Mouse (Mus musculus): ENCODE measurements around the gene Rpl9-ps1.

Rpl9-ps1 gene

DNA sequence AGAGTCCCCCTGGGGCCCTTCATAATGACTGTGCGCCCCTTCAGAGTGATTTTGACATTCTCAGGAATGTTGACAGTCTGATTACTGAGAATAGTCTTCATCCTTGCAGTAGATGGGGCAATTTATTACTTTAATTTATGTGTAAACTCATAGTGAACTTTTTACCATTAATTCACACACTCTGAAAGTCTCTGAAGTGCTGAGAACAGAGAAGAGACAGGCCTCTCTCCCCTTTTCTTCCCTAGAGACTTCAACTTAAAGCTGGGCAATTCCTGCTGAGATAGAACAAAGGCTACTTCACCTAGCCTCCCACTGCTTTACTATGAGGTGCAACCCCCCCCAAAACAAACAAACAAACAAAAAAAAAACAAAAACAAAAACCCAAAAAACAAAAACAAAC is at the start of gene Rpl9-ps1:
Gene Rpl9-ps1 (minus strand): TSS at position 101 of the 400 bp plus-strand sequence.
- DNase-seq (ENCODE audit: low spot score): no peak

DNA sequence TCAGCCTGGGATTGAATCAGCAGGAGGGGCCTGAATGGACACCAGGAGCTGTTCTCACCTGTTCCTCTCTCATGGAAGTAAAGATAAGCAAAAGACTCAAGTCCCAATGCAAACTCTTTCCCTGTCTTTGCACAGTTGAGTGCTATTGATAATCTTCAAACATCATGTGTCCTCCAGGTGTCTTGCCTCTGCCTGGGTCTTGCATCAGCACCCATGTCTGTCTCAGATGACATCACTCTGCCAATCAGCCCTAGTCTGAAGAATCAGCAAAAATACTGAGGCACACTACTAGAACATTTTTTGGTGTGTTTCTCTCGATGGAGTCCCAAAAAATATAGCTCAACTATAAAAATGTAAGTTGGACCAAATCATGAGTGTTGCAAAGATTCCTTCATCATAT is 46.6 kb upstream of the Rpl9-ps1 start:
- no peak for DNase-seq (ENCODE audit: low spot score)

DNA sequence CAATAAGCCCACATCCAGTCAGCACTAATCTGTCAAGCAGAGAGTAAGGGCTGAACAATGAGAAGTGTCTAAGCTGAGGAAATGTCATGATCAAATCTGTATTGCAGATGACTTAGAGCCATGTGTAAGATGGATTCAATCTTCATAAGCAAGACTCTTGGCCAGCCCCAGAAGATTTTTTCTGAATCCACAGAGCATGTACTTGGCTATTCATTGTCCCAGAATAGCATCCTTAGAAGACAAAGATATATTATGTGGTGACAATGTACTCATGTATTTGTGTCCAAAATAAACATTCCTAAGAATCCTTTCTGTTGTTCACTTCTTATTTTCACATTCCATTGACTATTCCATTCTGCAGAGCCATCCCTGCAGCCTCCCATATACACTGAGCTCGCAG is 44.5 kb upstream of the Rpl9-ps1 start:
- DNase-seq (ENCODE audit: low spot score): no peak

DNA sequence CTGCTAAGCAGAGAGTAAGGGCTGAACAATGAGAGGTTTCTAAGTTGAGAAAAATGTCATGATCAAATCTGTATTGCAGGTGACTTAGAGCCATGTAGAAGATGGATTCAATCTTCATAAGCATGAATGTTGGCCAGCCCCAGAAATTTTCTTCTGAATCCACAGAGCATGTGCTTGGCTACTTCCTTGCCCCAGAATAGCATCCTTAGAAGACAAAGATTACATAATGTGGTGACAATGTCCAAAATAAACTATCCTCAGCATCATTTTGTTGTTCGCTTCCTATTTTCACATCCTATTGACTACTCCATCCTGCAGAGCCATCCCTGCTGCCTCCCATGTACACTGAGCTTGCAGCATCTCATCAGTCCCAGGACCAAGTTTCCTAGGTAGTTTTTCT is 30.2 kb upstream of the Rpl9-ps1 start:
- no peak for DNase-seq (ENCODE audit: low spot score)

DNA sequence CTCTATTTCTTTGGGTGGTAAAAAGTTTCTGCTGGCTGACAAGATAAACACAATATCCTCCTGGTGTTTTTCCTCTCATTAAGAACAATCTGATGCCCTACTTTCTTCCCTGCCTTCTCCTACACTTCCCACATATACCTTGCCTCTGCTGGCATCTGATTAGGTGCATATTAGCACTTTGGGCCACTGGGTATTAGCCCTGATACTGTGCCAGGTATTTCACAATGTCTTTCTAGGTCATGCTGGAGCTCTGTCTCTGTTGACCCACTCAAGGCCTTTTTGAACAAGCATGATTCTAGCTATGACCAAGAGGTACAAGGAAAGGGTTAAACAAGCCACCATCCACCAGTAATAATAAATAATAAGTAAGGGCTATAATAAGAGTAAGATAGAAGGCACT is 26.3 kb upstream of the Rpl9-ps1 start:
- no peak for DNase-seq (ENCODE audit: low spot score)

DNA sequence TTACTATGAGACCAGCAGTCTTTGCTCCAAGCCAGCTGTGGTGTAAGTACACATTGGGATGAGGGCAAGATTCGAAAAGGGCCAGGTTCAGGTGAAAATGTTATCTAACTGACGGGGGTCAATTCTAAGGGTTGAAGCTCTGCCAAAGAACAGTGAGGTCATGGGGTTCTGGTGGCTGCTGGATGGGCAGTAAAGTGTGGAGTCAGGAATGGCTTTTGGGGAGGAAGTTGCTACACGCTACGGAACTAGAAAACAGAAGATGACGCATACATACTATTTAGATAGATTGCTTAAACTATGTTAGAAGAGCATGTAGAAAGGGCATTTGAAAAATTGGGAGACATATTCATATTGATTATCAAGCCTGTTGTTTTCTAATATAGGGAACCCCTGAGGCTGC is 18.1 kb upstream of the Rpl9-ps1 start:
- no peak for DNase-seq (ENCODE audit: low spot score)

DNA sequence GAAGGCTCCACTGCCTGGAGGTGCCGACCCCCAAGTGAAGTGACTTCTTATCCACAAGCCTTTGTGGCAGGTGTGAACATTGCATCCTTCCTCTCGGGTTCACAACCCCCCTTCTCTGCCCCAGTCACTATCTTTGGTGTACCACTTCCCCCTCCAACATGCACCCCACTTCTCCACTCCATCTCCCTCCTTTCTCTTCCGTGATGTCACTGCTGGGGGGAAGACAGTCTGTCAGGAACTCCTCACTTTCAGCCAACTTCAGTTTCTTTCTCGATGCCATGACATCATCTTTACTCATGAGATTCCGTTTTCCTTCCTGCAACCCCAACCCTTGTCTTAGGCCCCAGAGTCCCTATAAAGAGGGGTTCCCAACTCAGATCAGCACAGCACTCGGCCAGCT is 16.8 kb upstream of the Rpl9-ps1 start, which contains the start of gene Ccl4:
Gene Ccl4 (plus strand): TSS at position 381 of the 400 bp plus-strand sequence.
- DNase-seq (ENCODE audit: low spot score): no peak

DNA sequence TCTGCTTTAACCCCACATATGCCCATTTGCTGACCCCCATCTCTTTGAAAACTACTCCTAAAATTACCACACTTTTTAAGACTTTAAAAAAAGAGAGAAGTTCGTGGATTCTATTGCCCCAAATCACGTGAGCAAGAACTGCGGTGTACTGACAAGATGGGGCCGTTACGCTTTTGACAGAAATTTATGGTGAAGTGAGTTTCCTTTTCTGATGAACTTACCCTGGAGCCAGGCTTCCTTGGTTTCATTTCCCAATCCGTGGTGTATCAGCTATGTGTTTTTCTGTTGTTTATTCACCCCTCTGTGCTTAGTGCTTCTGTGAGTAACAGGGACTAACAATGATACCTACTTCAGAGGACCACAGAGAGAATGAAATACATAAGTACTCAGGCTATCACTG is 13.4 kb upstream of the Rpl9-ps1 start:
- DNase-seq (ENCODE audit: low spot score): no peak

DNA sequence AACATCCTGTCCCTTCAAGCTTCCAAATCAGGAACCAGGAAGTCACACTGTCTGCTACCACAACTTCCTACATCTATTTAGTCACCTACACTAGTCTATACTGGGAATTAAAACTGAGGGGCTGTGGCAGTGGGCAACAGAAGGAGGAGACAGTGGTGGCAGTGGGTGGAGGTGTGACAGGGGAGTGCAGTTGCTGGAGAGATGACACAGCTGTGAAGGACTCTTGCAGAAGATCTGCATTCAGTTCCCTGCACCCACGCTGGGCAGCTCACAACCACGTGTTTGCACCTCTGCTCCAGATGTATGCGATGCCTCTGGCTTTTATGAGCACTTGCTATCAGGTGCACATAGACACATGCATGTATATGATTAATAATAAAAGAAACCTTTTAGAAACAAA is 12.1 kb upstream of the Rpl9-ps1 start:
- no peak for DNase-seq (ENCODE audit: low spot score)

DNA sequence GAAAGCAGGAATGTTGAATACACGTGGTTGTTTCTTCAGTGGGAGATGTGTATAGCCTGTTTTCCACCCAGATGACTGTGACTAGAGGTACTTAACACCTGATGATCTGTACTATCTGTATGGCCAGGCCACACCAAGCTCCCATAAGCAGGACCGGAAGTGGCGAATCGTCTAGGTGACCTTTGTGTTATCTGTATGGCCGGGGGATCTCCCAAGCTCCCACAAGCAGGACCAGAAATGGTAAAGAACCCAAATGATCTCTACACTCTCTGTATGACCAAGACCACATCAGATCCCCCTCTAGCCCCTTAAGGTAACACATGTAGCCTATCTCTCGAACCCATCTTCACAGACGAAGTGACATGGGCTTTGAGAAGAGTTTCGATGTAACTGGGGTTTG is 9.2 kb upstream of the Rpl9-ps1 start:
- DNase-seq (ENCODE audit: low spot score): no peak

DNA sequence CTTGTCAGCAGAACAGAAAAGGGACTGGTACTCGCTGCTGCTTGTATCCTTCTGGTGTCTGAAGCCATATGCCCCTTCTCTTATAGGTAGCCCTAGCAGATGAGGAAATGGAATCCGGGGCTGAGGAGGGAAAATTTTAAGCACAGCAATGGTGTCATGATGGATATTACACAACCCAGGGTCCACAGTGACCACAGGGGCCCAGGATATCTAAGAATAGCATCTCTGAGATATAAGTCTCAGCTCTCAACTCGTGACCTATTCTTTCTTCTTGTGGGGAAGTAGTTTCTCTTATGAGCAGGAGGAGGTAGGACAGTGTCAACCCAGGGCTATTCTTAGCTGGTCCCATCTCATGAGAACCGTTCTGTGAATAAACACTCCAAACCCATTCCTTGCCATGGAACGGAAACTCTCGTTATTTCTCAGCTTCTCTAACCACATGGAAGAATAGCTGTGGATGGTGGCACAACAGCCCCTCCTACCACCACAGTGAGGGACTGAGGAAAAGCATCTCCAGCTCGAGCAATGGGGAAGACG is 4.0 kb upstream of the Rpl9-ps1 start, which contains the start of gene Ccl3:
Gene Ccl3 (minus strand): TSS at position 51 of the 537 bp plus-strand sequence.
- no peak for DNase-seq (ENCODE audit: low spot score)

DNA sequence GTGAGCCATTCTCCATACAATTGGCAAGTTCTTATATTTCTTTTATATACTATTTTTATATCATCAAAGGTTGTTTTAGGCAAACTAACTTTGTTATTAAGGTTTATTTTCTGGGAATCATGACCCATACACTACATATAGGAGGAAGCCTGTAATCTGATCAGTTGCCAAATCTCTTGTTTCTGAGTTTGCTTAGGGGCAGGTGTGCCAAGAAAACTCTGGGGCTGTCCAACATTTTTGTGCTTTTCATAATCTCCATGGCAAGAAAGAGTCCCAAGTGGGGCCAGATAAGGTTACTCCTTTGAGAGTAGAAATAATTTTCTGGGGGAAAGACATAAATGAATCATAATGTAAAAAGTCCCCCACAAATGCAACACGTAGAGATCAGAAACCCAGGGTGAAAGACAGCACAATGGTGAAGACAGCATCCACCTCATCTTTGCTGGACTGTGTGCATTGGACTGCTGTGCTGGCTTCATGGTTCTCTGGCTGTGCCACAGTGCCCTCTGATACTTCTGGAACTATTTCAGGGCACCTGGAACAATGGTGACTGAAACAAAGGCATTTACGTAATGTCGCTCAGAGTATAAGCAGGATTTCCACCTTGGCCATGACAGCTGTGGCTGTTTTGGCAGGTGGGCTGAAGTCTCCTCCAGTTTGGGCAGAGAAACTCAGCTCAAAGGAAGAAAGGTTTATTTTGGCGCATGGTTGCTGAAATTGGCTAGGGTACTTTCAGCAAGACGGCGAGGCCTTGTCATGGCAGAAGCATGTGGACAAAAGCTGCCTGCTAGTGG is 1.1 kb upstream of the Rpl9-ps1 start:
- no peak for DNase-seq (ENCODE audit: low spot score)

DNA sequence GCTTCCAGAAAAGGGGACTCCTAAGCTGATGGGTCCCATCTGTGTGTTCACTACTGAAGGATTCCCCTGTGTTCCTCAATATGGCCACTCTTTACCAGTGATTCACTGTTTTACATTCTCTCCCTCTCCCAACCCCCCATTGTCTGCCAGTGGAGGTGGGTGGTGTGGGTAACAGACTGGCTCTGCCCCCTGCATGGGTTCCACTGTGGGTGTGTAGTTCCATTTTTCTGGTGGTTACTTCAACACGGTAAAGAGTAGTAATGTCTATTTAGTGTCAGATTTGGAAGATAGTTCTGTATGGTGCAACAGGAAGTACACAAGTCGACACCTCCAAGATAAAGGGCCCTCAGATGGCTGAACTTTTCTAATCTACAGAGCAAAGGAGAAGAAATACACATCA is 4.2 kb downstream of the Rpl9-ps1 start:
- no peak for DNase-seq (ENCODE audit: low spot score)

DNA sequence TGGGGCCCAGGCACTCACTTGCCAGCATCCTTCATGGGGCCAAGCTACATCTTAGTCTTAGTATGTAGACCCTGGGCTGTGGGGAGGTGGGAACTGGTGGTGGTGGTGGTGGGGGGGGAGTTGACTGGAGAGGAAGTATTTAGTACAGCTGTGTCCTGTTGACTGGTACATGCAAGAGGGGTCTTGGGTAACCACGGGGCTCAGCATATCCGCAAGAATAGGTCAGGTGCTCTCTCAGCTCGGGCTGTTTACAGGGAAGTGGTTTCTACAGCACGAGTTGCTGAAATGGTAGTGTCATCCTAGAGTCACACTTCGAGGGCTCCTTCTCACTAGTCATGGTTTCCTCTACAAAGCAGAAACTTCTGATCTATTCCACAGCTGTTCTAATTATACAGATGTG is 5.3 kb downstream of the Rpl9-ps1 start:
- DNase-seq (ENCODE audit: low spot score): no peak

DNA sequence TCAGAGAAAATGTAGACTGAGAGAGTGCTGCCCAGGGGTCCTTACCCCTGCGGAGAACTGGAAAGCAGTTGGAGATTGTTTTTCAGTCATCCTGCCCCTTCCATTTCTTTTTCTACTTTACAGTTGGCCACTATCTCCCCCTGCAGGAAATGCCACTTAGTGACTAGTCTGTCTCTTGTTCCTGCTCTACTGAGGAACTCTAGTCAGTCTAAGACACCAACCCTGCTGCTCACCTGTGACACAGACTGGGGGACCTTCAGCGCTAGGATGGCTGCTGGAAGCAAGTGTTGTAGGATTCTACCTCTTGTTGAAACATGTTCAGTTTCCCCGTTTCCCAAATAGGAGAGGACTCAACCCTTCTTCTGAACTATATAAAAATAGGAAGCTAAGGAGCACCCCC is 5.9 kb downstream of the Rpl9-ps1 start:
- no peak for DNase-seq (ENCODE audit: low spot score)

DNA sequence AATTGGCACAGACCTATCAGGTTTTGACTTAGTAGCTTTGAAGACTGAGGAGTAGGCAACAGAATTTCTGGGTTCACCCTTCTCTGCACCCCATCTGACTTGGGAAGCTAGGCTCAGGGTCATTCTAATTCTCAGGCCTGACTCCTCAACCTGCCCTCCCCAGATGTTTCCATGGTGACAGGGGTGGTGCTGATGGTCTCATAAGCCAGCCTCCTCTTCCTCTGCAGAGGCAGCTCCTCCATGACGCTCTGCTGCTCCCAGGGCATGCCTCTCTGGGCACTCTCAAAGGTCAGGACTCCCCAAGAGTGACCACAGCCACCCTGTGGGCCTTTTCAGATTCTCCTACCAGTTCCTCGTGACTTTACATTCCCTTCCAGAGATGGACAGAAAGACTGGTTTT is 6.5 kb downstream of the Rpl9-ps1 start:
- no peak for DNase-seq (ENCODE audit: low spot score)

DNA sequence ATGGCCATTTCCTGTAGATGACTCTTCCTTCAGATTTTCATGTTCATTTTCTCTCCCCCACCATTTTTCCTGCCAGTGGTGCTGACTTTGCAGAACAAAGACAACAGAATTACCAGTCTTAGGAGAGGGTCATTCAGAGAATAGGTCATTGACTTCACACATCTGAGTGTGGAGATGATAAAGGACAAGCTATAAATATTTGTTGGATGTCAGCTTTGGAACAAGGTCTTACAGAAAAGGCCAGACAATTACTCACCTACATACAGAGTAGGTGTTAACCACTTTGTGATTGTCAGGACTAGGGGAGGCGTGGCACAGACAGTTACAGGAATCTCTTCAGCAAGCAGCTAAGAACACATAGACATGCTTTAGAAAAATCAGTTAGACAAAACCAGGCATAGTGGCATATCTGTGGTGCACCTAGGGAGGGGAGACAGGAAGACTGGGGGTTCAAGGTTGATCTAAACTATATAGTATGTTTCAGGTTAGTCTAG is 8.6 kb downstream of the Rpl9-ps1 start:
- DNase-seq (ENCODE audit: low spot score): no peak

DNA sequence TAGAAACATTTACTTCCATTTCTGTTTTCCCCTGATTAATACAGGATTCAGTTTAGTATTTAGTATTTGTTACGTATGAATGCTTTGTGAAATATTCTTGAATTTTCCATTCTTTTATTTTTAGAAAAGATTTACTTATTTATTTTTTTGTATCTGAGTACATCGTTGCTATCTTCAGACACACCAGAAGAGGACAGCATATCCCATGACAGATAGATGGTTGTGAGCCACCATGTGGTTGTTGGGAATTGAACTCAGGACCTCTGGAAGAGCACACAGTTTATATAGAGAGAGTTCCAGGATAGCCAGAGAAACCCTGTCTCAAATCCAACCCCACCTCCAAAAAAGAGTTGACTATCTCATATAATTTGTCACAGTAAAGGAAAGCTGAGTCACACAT is 10.5 kb downstream of the Rpl9-ps1 start:
- no peak for DNase-seq (ENCODE audit: low spot score)

DNA sequence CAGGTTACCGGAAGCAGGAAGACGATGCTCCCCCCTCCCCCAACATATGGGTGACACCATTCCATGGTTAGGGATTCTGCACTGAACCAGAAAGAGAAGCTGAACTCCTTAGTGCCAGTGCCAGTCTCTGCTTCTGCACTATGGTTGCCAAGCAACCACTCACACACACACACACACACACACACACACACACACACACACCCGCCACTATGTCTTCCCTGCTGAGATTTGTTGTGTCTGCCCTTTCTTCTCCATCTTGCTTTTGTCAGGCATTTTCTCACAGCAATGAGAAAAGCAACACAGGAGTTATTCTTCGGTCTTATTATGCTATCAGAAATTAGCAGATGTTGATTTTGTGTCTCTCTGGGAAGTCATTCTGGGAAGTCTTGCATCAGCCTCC is 11.0 kb downstream of the Rpl9-ps1 start:
- DNase-seq (ENCODE audit: low spot score): no peak

DNA sequence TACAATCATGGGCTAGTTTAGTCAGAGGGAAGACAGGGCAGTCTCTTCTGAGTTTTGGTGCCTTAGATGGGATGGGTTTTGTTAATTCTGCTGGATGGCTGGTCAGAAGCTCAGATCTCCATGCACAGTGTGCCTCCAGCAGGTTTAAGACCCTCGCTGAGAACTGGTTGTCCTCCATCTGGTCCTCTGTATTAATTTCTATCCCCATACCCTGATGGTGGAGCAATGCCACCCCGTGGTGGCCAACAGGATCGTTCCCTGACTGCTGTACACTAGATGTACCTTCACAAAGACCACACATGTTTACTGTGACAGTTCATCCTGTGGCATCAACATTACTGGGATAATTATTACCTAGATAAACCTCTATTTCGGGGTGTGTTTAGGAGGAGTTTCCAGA is 12.7 kb downstream of the Rpl9-ps1 start:
- no peak for DNase-seq (ENCODE audit: low spot score)

DNA sequence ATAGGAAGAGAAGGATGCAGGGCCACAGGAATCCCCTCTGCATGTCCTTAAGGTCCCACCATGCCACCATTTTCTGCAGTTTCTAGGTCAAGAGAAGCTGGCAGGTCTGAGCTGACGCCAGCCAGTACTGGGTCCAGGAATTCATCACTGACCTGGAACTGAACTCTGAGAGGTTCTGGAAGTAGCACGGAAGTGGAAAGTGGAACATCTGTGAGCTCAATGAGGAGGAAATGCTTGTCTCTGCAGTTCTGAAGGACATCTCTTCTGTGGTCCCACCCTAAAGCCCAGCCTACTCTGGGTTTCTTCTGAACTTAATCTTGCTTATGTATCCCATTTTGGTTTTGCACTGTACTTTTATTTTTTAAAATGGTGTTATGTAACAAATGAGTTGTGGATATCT is 14.4 kb downstream of the Rpl9-ps1 start:
- no peak for DNase-seq (ENCODE audit: low spot score)

DNA sequence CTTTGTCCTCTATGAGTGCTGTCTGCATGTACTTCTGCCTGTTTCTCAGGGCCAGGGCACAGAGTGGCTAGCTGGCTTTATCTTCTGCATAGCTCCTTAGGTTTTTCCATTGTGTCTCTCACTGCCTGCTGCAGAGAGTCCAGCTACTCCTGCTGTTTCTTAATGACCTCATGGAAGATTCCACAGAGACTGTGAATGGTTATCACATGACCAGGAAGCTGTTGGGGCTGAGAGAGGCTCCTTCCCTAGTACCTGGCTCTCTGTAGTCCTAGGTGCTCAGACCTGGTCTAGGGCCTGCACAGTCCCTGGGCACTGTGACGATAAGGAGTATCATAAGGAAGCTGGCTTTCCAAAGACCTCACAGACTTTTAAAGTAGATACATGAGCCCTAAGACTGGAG is 14.8 kb downstream of the Rpl9-ps1 start:
- no peak for DNase-seq (ENCODE audit: low spot score)

DNA sequence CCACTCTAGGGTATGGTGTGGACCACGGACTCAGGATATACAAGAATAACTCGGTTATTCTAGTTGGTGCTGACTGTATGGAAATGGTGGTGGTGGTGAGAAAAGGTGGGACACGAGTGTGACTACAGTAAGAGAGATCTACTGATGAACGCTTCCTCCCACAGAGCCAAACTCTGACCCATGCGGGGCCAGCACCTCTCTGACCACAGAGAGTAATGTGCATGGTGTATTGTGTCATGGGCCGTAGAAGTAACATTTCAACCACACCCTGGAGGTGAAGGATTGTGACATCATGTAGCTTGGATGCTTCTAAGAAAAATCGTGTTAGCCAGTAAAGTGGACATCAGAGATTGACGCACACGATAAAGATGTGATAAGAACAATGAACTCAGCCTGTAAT is 16.6 kb downstream of the Rpl9-ps1 start:
- DNase-seq (ENCODE audit: low spot score): no peak

DNA sequence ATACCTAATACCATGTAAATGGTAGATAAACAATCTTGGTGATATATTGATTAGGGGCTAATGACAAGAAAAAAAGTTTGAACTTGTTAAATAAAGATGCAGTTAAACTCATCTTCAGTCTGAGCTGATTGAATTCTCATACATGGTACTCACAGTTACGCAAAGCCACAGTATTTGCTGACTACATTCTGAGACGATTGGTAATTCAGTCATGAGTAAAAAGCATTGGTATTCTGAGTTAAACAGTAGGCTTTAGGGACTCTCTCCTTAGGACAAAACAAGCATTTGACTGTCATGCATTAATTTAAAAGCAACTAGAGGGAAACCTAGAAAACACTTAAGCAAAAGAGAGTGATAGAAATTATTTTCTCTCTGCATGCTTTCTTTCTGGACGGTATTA is 21.8 kb downstream of the Rpl9-ps1 start:
- DNase-seq (ENCODE audit: low spot score): no peak

Data from ovary, postnatal 10 days (tissue).